Mouse (Mus musculus) limb, embryonic 10.5 days (tissue): ENCODE measurements at regions not wholly inside any gene's neighbourhood (a gene's known extent, or its start where the extent isn't known, plus 50 kb on each side); places are given as distances from the start of the nearest gene placed in this dataset.
A peak's percentile ranks its signal among the peaks of the same experiment; 100 is the strongest.

Experiments used
- DNase-seq: peaks from one replicate; pipeline ENCODE4 v3.0.0-alpha.2; 2017; ENCODE audit warnings: low spot score
- H3K27ac ChIP-seq: fragments of 300-500 bp; sonication (generic); 2 replicates; pipeline ENCODE4 v1.5.1; 2016; ENCODE audit warnings: mild to moderate bottlenecking
- H3K27me3 ChIP-seq: fragments of 300-500 bp; sonication (generic); 2 replicates; pipeline ENCODE4 v1.6.1; 2016; ENCODE audit warnings: low read depth, mild to moderate bottlenecking; ENCODE audit not compliant: poor library complexity, severe bottlenecking
- H3K36me3 ChIP-seq: fragments of 300-500 bp; sonication (generic); 2 replicates; pipeline ENCODE4 v1.6.1; 2016; ENCODE audit warnings: mild to moderate bottlenecking, moderate library complexity
- H3K4me1 ChIP-seq: fragments of 300-500 bp; sonication (generic); 2 replicates; pipeline ENCODE4 v1.6.1; 2016
- H3K4me3 ChIP-seq: fragments of 300-500 bp; sonication (generic); 2 replicates; pipeline ENCODE4 v1.5.1; 2016; ENCODE audit warnings: mild to moderate bottlenecking, moderate library complexity
- H3K9me3 ChIP-seq: fragments of 300-500 bp; sonication (generic); replicated peaks from 2 replicates; pipeline ENCODE4 v1.6.1; 2016; ENCODE audit warnings: mild to moderate bottlenecking
- WGBS: fragments of 180-500 bp; shearing (Covaris S2); methylation state at CpG from one replicate; pipeline ENCODE4 v1.1.7; 2016; 5-methylcytosine and 5-hydroxymethylcytosine counted together

GRCm38 (mm10) chr7:145135971-145136370 is 71.9 kb downstream of the 1810010D01Rik start:
- Histone ChIP-seq H3K27me3 (no peaks in the 10 kb centered on the region), H3K36me3 (no peaks in the 10 kb centered on the region), H3K4me3 (no peak overlapping the region), H3K4me1 (peaks cover 12% of the 10 kb centered on the region), H3K9me3 (no peaks in the 10 kb centered on the region), H3K27ac (no peak overlapping the region)
- DNase-seq = no peak
- 29% methylated on average over 5 of the region's 5 CpGs for WGBS

- Histone ChIP-seq H3K4me3 (no peak overlapping the region), H3K27me3 (no peaks in the 10 kb centered on the region), H3K4me1 (peaks cover 24% of the 10 kb centered on the region), H3K9me3 (no peaks in the 10 kb centered on the region), H3K36me3 (no peaks in the 10 kb centered on the region), H3K27ac (no peak overlapping the region)
- WGBS = 91% methylated on average over 5 of the region's 5 CpGs
- DNase-seq = no peak
Measured at GRCm38 (mm10) chr7:145132506-145132905, 75.4 kb downstream of the 1810010D01Rik start.

GRCm38 (mm10) chr7:145131438-145132159 is 76.3 kb downstream of the 1810010D01Rik start:
- WGBS = 82% methylated on average over 8 of the region's 8 CpGs
- Histone ChIP-seq H3K27ac (no peak overlapping the region), H3K4me3 (no peak overlapping the region), H3K9me3 (no peaks in the 10 kb centered on the region), H3K27me3 (no peaks in the 10 kb centered on the region), H3K4me1 (peaks cover 32% of the 10 kb centered on the region), H3K36me3 (no peaks in the 10 kb centered on the region)
- DNase-seq = no peak

GRCm38 (mm10) chr7:145129971-145130370 is 77.9 kb downstream of the 1810010D01Rik start:
- no peaks in the 10 kb centered on the region for H3K36me3 ChIP-seq
- no peak for DNase-seq
- H3K27ac ChIP-seq = peak overlapping the region; percentile 14; the same call in 1 of the 2 replicates
- H3K9me3 ChIP-seq = no peaks in the 10 kb centered on the region
- no peak overlapping the region for H3K4me3 ChIP-seq
- 49% methylated on average over 4 of the region's 4 CpGs for WGBS
- no peaks in the 10 kb centered on the region for H3K27me3 ChIP-seq
- H3K4me1 ChIP-seq = peaks cover 25% of the 10 kb centered on the region

- no peaks in the 10 kb centered on the region for H3K36me3 ChIP-seq
- peak; percentile 37 for DNase-seq
- no peak overlapping the region for H3K4me3 ChIP-seq
- no peaks in the 10 kb centered on the region for H3K27me3 ChIP-seq
- H3K4me1 ChIP-seq = peaks cover 25% of the 10 kb centered on the region
- 35% methylated on average over 8 of the region's 8 CpGs for WGBS
- peak overlapping the region; percentile 74 for H3K27ac ChIP-seq
- no peaks in the 10 kb centered on the region for H3K9me3 ChIP-seq
Measured at GRCm38 (mm10) chr7:145127661-145128060, 80.3 kb downstream of the 1810010D01Rik start.

- Histone ChIP-seq H3K4me1 (peaks cover 26% of the 10 kb centered on the region), H3K4me3 (no peak overlapping the region), H3K36me3 (no peaks in the 10 kb centered on the region), H3K9me3 (no peaks in the 10 kb centered on the region), H3K27ac (peak overlapping the region; percentile 62), H3K27me3 (no peaks in the 10 kb centered on the region)
- no peak for DNase-seq
- 56% methylated on average over 4 of the region's 4 CpGs for WGBS
Measured at GRCm38 (mm10) chr7:145127180-145127579, 80.7 kb downstream of the 1810010D01Rik start.

GRCm38 (mm10) chr7:145123996-145124601 is 83.8 kb downstream of the 1810010D01Rik start:
- 95% methylated on average over 2 of the region's 2 CpGs for WGBS

GRCm38 (mm10) chr7:145122471-145122870 is 85.4 kb downstream of the 1810010D01Rik start:
- H3K27ac ChIP-seq = no peak overlapping the region
- 97% methylated on average over 2 of the region's 2 CpGs for WGBS
- H3K4me3 ChIP-seq = no peak overlapping the region
- no peaks in the 10 kb centered on the region for H3K36me3 ChIP-seq
- peaks cover 19% of the 10 kb centered on the region for H3K4me1 ChIP-seq
- no peaks in the 10 kb centered on the region for H3K9me3 ChIP-seq
- DNase-seq = no peak
- no peaks in the 10 kb centered on the region for H3K27me3 ChIP-seq

More at GRCm38 (mm10) chr7:145123996-145124601, 83.8 kb downstream of the 1810010D01Rik start:
- no peaks in the 10 kb centered on the region for H3K27me3 ChIP-seq
- H3K4me3 ChIP-seq = no peak overlapping the region
- H3K27ac ChIP-seq = no peak overlapping the region
- no peak for DNase-seq
- no peaks in the 10 kb centered on the region for H3K36me3 ChIP-seq
- peaks cover 28% of the 10 kb centered on the region for H3K4me1 ChIP-seq
- no peaks in the 10 kb centered on the region for H3K9me3 ChIP-seq

GRCm38 (mm10) chr7:145118406-145118805 is 89.5 kb downstream of the 1810010D01Rik start:
- H3K4me1 ChIP-seq = peaks cover 21% of the 10 kb centered on the region
- no peaks in the 10 kb centered on the region for H3K36me3 ChIP-seq
- no peak for DNase-seq
- 80% methylated on average over 4 of the region's 4 CpGs for WGBS
- no peaks in the 10 kb centered on the region for H3K27me3 ChIP-seq
- H3K4me3 ChIP-seq = no peak overlapping the region
- no peaks in the 10 kb centered on the region for H3K9me3 ChIP-seq
- no peak overlapping the region for H3K27ac ChIP-seq

- WGBS = 82% methylated on average over 2 of the region's 2 CpGs
- no peak for DNase-seq
Measured at GRCm38 (mm10) chr7:145114660-145115059, 93.3 kb downstream of the 1810010D01Rik start.

GRCm38 (mm10) chr7:145114145-145114544 is 93.8 kb downstream of the 1810010D01Rik start:
- Histone ChIP-seq H3K36me3 (no peaks in the 10 kb centered on the region), H3K4me1 (peaks cover 50% of the 10 kb centered on the region), H3K27me3 (no peaks in the 10 kb centered on the region), H3K27ac (peak overlapping the region; percentile 39), H3K9me3 (no peaks in the 10 kb centered on the region), H3K4me3 (no peak overlapping the region)
- DNase-seq = no peak
- WGBS = 62% methylated on average over 2 of the region's 2 CpGs

More at GRCm38 (mm10) chr7:145114660-145115059, 93.3 kb downstream of the 1810010D01Rik start:
- Histone ChIP-seq H3K36me3 (no peaks in the 10 kb centered on the region), H3K9me3 (no peaks in the 10 kb centered on the region), H3K27me3 (no peaks in the 10 kb centered on the region), H3K27ac (peak overlapping the region; percentile 39), H3K4me1 (peaks cover 45% of the 10 kb centered on the region), H3K4me3 (no peak overlapping the region)

GRCm38 (mm10) chr7:145112887-145113531 is 94.9 kb downstream of the 1810010D01Rik start:
- no peaks in the 10 kb centered on the region for H3K27me3 ChIP-seq
- WGBS = 80% methylated on average over 7 of the region's 7 CpGs
- H3K27ac ChIP-seq = peak overlapping the region; percentile 66
- H3K36me3 ChIP-seq = no peaks in the 10 kb centered on the region
- no peak for DNase-seq
- peaks cover 50% of the 10 kb centered on the region for H3K4me1 ChIP-seq
- H3K9me3 ChIP-seq = no peaks in the 10 kb centered on the region
- H3K4me3 ChIP-seq = no peak overlapping the region
